Mouse (Mus musculus) frontal cortex, postnatal 25 days (tissue): ENCODE results near the gene Chml.

ENCODE experiments used
- DNase-seq, 2 experiments: peaks; one replicate each; pipeline ENCODE4 v3.0.0; 2022; ENCODE audit warnings: low spot score in 2 of 2

Gene Chml

GRCm38 (mm10) chr1:175692246-175692996 lies at the start of gene Chml, which contains the start of gene Opn3:
Gene Chml (minus strand): TSS chr1:175692901.
Gene Opn3 (minus strand): TSS chr1:175692776.
- peak; percentile 86 to 94 for DNase-seq

DNA sequence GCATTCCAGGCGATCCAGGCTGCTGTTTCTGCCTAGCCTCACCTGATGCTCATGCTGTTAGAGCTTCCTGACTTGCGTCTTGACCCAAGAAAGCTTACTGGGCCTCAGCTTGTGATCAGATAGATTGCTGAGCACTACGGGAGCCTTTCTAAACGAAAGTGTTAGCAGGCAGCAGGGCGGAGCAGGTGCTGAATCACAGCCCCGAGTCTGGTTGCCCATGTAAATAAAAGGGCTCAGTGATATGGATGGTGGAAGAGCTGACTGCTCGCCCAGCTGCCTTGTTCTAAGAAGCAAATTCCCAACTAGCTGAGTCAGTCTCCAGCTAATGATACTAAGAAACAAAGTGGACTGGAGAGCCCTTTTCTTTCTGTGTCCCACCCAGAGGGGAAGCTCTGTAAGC lies 33.1 kb upstream of the Chml start:
- DNase-seq: no peak

DNA sequence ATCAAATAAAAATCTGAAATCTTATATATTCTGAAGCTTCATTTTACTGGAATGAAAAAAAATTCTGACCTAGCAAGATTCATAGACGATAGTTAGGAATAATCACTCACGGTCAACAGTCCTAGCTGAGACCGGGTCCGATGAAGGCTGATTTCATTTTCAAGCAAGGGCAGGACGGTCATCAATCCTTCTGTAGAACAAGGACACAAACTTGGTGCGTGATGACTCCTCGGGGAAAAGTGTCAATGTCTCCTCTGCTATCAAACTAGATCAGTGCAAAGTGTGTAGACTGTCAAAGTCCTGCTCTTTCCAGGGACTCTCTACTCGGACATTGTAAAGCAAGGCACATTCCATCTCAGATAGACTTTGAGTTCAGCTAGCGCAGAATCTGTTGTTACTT lies 24.1 kb upstream of the Chml start:
- DNase-seq: no peak

DNA sequence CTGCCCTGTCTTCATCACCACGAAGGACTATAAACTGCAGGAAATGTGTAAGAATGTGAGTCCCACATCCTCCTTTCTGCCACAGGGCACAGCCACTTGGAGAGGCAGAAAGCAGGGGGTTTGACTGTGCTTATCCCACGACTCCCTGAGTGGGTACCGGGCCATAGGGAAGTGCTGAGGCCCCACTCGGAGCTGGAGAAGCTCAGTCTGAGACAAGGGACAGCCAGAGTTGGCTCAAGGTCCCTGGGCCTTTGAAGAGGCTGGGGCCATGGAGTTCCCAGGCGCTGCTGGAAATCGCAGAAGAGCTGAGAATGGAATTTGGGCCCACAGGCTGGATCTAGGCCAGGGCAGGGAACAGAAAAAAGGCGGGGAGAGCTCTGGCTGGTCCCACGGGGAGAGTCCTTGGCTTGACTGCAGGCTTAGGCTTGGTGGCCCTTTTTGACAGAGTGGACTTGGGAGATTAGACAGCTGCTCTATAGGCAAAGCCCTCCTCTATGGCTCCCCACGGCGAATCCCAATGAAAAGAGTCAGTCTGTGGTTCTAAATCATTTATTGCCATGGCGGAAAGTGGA lies 19.7 kb upstream of the Chml start:
- DNase-seq: no peak

DNA sequence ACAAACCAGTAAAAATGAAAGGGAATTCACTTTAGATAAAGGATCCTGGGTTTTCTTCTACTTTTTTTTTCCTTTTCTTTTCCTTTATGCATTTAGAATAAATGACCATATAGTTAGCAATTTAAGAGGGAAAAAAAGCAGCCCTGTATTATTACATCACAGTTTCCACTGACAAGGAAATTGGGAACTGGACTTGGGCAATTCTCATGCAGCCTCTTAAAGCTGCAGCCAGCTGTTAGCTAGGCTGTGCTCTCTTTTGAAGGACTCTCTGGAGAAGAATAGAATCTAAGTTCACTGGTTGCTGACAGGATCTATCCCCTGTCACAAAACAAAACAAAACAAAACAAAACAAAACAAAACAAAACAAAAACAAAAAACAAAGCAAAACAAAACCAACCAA lies 15.3 kb upstream of the Chml start:
- no peak for DNase-seq

DNA sequence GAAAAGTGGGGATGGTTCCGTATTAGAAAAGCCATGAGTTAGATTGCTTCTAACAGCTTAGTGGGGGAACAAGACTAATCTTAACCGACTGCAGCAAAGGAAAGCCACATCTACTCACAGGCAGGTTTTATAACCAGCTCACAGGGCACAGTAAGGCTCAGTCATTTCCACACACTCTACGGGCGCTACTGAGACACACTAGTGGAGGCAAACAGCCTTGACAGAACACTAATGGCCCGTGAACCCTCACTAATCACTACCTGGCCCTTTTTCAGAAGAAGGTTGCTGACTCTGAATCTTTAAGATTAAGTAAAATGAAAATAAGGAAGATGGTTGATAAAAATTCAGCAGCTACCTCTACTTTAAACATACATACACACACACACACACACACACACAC lies 14.9 kb upstream of the Chml start:
- no peak for DNase-seq

DNA sequence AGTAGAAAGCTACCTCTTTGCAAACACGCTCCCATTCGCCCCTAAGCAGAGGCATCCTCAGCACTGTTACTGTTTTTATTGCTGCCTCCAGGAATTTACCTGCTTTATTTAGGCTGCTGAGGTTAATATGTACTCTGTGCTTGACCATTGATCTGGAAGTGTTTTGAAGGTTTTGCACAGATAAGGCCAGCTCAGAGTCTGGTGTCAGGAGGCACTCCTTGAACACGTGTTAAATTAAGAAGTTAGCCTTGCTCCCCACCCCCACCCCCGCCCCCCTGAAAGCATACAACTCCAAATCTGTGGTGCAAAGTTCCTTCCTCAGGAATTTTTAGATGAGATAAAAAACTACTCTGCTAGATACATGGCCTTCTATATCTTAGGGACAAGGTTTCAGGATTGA lies 8.4 kb upstream of the Chml start:
- DNase-seq: no peak

DNA sequence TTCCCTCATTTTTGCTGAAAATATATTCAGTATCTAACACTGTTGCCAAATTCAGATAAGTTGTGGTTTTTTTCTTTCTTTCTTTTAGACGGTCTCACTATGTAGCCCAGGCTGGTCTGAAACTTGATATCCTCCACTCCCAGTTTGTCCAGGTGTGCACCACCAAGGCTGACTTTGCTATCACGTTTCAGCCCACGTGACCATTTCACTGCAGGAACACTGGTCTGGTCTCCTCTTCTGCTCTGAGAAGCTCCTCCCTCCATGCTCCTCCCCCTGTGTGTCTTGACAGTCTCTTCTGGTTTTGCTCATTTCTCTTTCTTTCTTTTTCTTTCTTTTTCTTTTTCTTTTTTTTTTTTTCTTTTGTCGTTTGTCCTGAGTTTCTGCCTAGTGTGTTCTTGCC lies 7.1 kb upstream of the Chml start:
- no peak for DNase-seq

DNA sequence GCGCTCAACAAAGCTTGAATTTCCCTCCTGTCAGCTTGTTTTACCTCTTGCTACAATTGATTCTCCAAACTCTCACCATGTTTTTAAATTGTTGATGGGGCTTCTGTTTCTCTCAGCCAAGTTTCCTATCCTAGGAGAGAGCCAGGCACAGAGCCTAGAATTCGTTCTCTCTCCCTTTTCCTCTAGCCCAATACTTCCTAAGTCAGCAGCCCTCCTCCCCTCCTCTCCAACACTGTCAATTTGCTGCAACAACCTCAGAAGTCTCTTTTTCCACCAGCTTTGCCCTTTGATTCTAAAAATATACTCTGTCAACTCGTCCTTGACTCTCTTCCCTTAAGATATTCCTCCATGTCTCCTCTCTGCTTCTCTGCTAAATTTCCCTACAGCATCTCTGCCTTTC lies 6.7 kb upstream of the Chml start:
- no peak for DNase-seq

GRCm38 (mm10) chr1:175698293-175698692 lies 5.6 kb upstream of the Chml start, which contains the start of gene Wdr64:
Gene Wdr64 (plus strand): TSS chr1:175698593.
- no peak for DNase-seq

- no peak for DNase-seq
These were observed 794 bp upstream of the Chml start for GRCm38 (mm10) chr1:175693429-175693960.

- no peak for DNase-seq
These were observed 278 bp upstream of the Chml start for GRCm38 (mm10) chr1:175692997-175693361.

GRCm38 (mm10) chr1:175691686-175692245 lies 935 bp downstream of the Chml start:
- DNase-seq: no peak

GRCm38 (mm10) chr1:175680995-175681394 lies 11.7 kb downstream of the Chml start:
- no peak for DNase-seq

GRCm38 (mm10) chr1:175677459-175677858 lies 15.2 kb downstream of the Chml start:
- no peak for DNase-seq

DNA sequence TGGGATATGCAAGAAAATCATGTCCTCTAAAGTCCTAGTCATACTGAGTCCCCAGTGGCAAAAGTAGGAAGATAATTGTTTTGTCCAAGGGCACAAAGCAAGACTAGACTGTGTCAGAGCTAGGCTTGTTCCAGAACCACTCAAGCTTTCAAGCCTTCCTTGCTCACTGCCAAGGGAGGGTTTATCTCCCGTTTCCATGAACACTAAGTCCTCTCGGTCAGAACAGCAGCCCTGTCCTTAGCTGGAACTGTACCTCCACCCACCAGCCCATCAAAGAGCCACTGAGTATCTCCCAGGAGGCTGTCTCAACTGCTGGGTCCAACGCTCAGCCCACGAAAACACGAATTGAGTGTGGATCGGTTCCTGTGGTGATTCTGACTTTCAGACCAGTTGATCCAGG lies 17.6 kb downstream of the Chml start:
- DNase-seq: no peak

GRCm38 (mm10) chr1:175673563-175674325 lies 19.0 kb downstream of the Chml start:
- no peak for DNase-seq

DNA sequence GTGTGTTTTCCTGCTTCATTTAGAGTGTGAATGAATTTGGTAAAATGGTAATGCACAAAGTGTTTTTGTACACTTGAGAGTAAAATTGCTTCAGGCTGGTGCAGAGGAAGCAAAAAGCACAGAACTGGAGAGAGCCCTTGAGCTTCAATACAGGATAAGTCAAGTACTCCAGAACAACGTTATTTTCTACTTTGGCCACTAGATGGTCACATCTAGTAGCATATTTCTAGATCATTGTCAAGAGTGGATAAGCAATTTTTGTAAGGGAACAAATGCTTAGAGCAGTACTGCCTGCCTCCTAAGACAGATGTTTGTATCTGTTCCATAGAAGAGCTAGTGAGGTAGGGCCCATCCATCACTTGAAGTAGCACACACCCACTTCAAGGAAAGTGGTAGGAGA lies 21.1 kb downstream of the Chml start:
- no peak for DNase-seq

GRCm38 (mm10) chr1:175670042-175670441 lies 22.7 kb downstream of the Chml start:
- DNase-seq: no peak

GRCm38 (mm10) chr1:175669456-175669855 lies 23.2 kb downstream of the Chml start:
- no peak for DNase-seq

- DNase-seq: peak in 1 of 2 experiments; percentile 18
These were observed 23.9 kb downstream of the Chml start for GRCm38 (mm10) chr1:175668666-175669405.

DNA sequence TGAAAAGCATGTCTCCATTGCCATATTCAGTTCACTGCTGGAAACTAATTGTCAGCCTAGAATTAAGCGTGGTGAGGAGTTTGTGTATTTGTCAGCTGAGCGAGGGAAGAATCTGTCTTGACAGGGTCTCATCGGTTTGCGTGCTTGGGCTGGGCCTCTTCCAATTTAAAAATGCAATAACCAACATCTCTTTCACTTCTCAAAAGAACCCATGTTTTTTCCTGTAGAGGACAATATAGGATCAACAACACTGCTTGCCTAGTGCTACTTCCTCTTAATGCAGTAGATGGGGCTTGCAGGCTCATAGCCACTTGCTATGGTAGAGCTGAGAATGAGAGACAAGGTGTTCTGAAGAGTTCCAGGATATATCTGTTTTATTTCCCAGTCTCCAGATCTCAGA lies 32.8 kb downstream of the Chml start:
- DNase-seq: no peak
